ENCODE assay signal across 35 mouse cellular contexts in genomic region chr8:125853300-125853699, GRCm38 (mm10). TPM values are rescaled to one million over a fixed set of nuclear protein-coding genes. Genes with fewer than 3 reads are reported as not detected.
DNase-seq lines count a peak whose midpoint lies in the region; ATAC-seq lines count a peak whose summit lies in the region.
"Had no signal": no experiment of that assay in that cellular context is flagged by ENCODE, and none has a peak within 500 bp of the region (broad histone marks: within the 10 kb centered on the region; RNA-seq: fewer than 3 reads in every experiment).

No protein-coding gene starts in this region.

- WGBS in heart, embryonic 10.5 days = 22% methylated on average over 5 of the region's 5 CpGs
- 38% methylated on average over 5 of the region's 5 CpGs for WGBS in kidney, embryonic 16.5 days

- no peak for DNase-seq in heart, embryonic 10.5 days (ENCODE audit: low spot score)
- DNase-seq in heart, postnatal 10 days = no peak
- DNase-seq in kidney, adult 8-10 months = peak; percentile 27 to 37
- DNase-seq in spleen, postnatal 36 days (ENCODE audit: low spot score in 2 of 2) = no peak
- DNase-seq in cerebellum, postnatal 36 days = no peak
- DNase-seq: adrenal gland, adult 2 months; adrenal gland, postnatal 36 days; cerebellum, adult 18-20 months; cerebellum, postnatal 10 days; forebrain, postnatal 0 days; heart, adult 2 months; heart, postnatal 36 days; lung, adult 18-20 months; lung, postnatal 4 days; right cerebral cortex, adult 18-20 months; spleen, adult 18-20 months; thymus, postnatal 4 days had no signal

- no peak overlapping the region for H3K4me2 ChIP-seq in kidney, embryonic 16.5 days (replicated peaks; ENCODE audit: low read depth, low read length)
- H3K4me2 ChIP-seq: embryonic facial prominence, embryonic 15.5 days; forebrain, embryonic 12.5 days; hindbrain, embryonic 12.5 days; intestine, embryonic 15.5 days; limb, embryonic 13.5 days; liver, embryonic 12.5 days had no signal

- H3K9me3 ChIP-seq in heart, embryonic 10.5 days = no peaks in the 10 kb centered on the region
- no peaks in the 10 kb centered on the region for H3K9me3 ChIP-seq in kidney, embryonic 16.5 days (ENCODE audit: low read length)
- H3K9me3 ChIP-seq: embryonic facial prominence, embryonic 10.5 days; embryonic facial prominence, embryonic 15.5 days; forebrain, embryonic 12.5 days; hindbrain, embryonic 12.5 days; intestine, embryonic 15.5 days; limb, embryonic 13.5 days; liver, embryonic 12.5 days had no signal

- H3K9ac ChIP-seq in kidney, embryonic 16.5 days (replicated peaks; ENCODE audit: low read length) = no peak overlapping the region
- H3K9ac ChIP-seq: embryonic facial prominence, embryonic 15.5 days; forebrain, embryonic 12.5 days; forebrain, postnatal 0 days; hindbrain, embryonic 12.5 days; intestine, embryonic 15.5 days; limb, embryonic 13.5 days; liver, embryonic 12.5 days had no signal

- no peaks in the 10 kb centered on the region for H3K36me3 ChIP-seq in heart, embryonic 10.5 days
- H3K36me3 ChIP-seq in kidney, embryonic 16.5 days (ENCODE audit: insufficient read depth, low read length) = no peaks in the 10 kb centered on the region
- H3K36me3 ChIP-seq: embryonic facial prominence, embryonic 10.5 days; embryonic facial prominence, embryonic 15.5 days; forebrain, embryonic 12.5 days; hindbrain, embryonic 12.5 days; intestine, embryonic 15.5 days; limb, embryonic 13.5 days; liver, embryonic 12.5 days had no signal

- no peak overlapping the region for H3K4me3 ChIP-seq in heart, embryonic 10.5 days
- H3K4me3 ChIP-seq in kidney, embryonic 16.5 days (ENCODE audit: low read length) = no peak overlapping the region
- H3K4me3 ChIP-seq: embryonic facial prominence, embryonic 10.5 days; embryonic facial prominence, embryonic 15.5 days; forebrain, embryonic 12.5 days; heart, adult 2 months; hindbrain, embryonic 12.5 days; intestine, embryonic 15.5 days; limb, embryonic 13.5 days; liver, embryonic 12.5 days had no signal

- H3K4me1 ChIP-seq in heart, embryonic 10.5 days = peaks cover 60% of the 10 kb centered on the region
- H3K4me1 ChIP-seq in kidney, embryonic 16.5 days (ENCODE audit: insufficient read depth, low read length) = peaks cover 48% of the 10 kb centered on the region
- H3K4me1 ChIP-seq: embryonic facial prominence, embryonic 15.5 days; intestine, embryonic 15.5 days had no signal

- ATAC-seq in kidney, embryonic 16.5 days (ENCODE audit: low FRiP score, low TSS enrichment) = no peak
- peak; percentile 59 for ATAC-seq in megakaryocyte progenitor cell, adult 5-6 weeks (replicated peaks; ENCODE audit: poor library complexity)
- ATAC-seq: activated CD4-positive, CD25-positive, alpha-beta regulatory T cell, adult 4 months; forebrain, postnatal 0 days; hindbrain, postnatal 0 days; intestine, embryonic 15.5 days; liver, embryonic 12.5 days; lung, postnatal 0 days; midbrain, embryonic 16.5 days had no signal

- H3K27ac ChIP-seq in heart, embryonic 10.5 days = peak overlapping the region; percentile 49
- H3K27ac ChIP-seq in kidney, embryonic 16.5 days (ENCODE audit: low read length) = no peak overlapping the region
- H3K27ac ChIP-seq: embryonic facial prominence, embryonic 10.5 days; embryonic facial prominence, embryonic 15.5 days; forebrain, embryonic 12.5 days; heart, adult 2 months; hindbrain, embryonic 12.5 days; hindbrain, postnatal 0 days; intestine, embryonic 15.5 days; limb, embryonic 13.5 days; liver, embryonic 12.5 days had no signal

- no peaks in the 10 kb centered on the region for H3K27me3 ChIP-seq in heart, embryonic 10.5 days (ENCODE audit: insufficient read depth, poor library complexity, severe bottlenecking)
- no peaks in the 10 kb centered on the region for H3K27me3 ChIP-seq in kidney, embryonic 16.5 days (ENCODE audit: insufficient read depth, low read length)
- H3K27me3 ChIP-seq: forebrain, embryonic 12.5 days; hindbrain, embryonic 12.5 days; intestine, embryonic 15.5 days had no signal

- intact Hi-C loops in heart, postnatal 10 days (cut with DNase I) = no loop called here

RNA-seq across cellular contexts. Expression of gene Pcnx2, which starts 44.8 kb away (rescaled TPM):
- polyA plus RNA-seq in heart, embryonic 10.5 days (2016; fragmentation: Nextera tagmentation; extraction: Ambion mirVana) = 0.17 and 0.44 TPM in 2 replicates
- total RNA-seq in heart, postnatal 10 days (2021) = under 1 TPM; 0.45 TPM
- 0.27 and 0.49 TPM in 2 replicates for polyA plus RNA-seq in kidney, embryonic 16.5 days (2015; fragmentation: Nextera tagmentation; extraction: Ambion mirVana)
- total RNA-seq in megakaryocyte progenitor cell, adult 5-6 weeks (2015) = not detected in 2 replicates
- total RNA-seq in megakaryocyte progenitor cell, adult 5-6 weeks (2017) = 0.03 TPM in 1 of 2 replicates, not detected in the other
- total RNA-seq: CH12.LX; neutrophil, adult 5-6 weeks had no signal
- polyA plus RNA-seq: C2C12 had no signal

RNA-seq across cellular contexts. Expression of gene Map3k21, which starts 57.0 kb away (rescaled TPM):
- polyA plus RNA-seq in heart, embryonic 10.5 days (2016; fragmentation: Nextera tagmentation; extraction: Ambion mirVana) = 0.09 and 0.15 TPM in 2 replicates
- total RNA-seq in heart, postnatal 10 days (2021) = under 1 TPM; 0.26 to 0.27 TPM
- polyA plus RNA-seq in kidney, embryonic 16.5 days (2015; fragmentation: Nextera tagmentation; extraction: Ambion mirVana) = 3.9 and 4.1 TPM in 2 replicates
- total RNA-seq in megakaryocyte progenitor cell, adult 5-6 weeks (2015) = not detected in 2 replicates
- total RNA-seq in megakaryocyte progenitor cell, adult 5-6 weeks (2017) = not detected in 2 replicates
- total RNA-seq: CH12.LX; neutrophil, adult 5-6 weeks had no signal
- polyA plus RNA-seq: activated CD4-positive, CD25-positive, alpha-beta regulatory T cell, adult 4 months; C2C12; neural tube, embryonic 11.5 days; thymus, postnatal 0 days had no signal

Comparison
In these comparisons a context has a peak if more than half of its experiments do, and no peak if none do; other contexts are left out.
1. DNase-seq: peak in kidney, adult 8-10 months (2 of 2); none in heart, embryonic 10.5 days (single experiment), heart, postnatal 10 days (0 of 2), spleen, postnatal 36 days (0 of 2) and cerebellum, postnatal 36 days (0 of 2).